Mouse (Mus musculus) heart, embryonic 14.5 days (tissue): ENCODE data around the gene Prdm8. TPM values are rescaled to one million over a fixed set of nuclear protein-coding genes. Genes with fewer than 3 reads are reported as not detected.

Experiments
- ATAC-seq: fragments of 200-750 bp; cut with Nextera tagmentation; 2 replicates; pipeline ENCODE4 v1.8.0; 2017; ENCODE audit warnings: low read depth, moderate TSS enrichment; ENCODE audit not compliant: insufficient number of reproducible peaks, insufficient read depth, low FRiP score
- H3K27ac ChIP-seq, 2 experiments: fragments of 200-500 bp in 1 of 2; fragments of 300-500 bp in 1 of 2; sonication (generic) in 1 of 2; replicated peaks in 1 of 2; 2 replicates each; pipeline ENCODE4 v1.5.1; 2012 to 2014; ENCODE audit warnings: low read depth in 2 of 2, low read length in 2 of 2, control low read depth in 1 of 2, mild to moderate bottlenecking in 1 of 2, mixed read lengths in 1 of 2; ENCODE audit not compliant: control insufficient read depth in 1 of 2, insufficient read depth in 1 of 2
- H3K27me3 ChIP-seq: fragments of 300-500 bp; sonication (generic); 2 replicates; pipeline ENCODE4 v1.6.1; 2014; ENCODE audit warnings: mild to moderate bottlenecking, low read length, control low read depth; ENCODE audit not compliant: control insufficient read depth, insufficient read depth
- H3K36me3 ChIP-seq: fragments of 300-500 bp; sonication (generic); 2 replicates; pipeline ENCODE4 v1.6.1; 2014; ENCODE audit warnings: mild to moderate bottlenecking, control low read depth, low read length, mixed read lengths; ENCODE audit not compliant: control insufficient read depth, insufficient read depth
- H3K4me1 ChIP-seq, 2 experiments: fragments of 200-500 bp in 1 of 2; fragments of 300-500 bp in 1 of 2; sonication (generic) in 1 of 2; 2 replicates each; pipeline ENCODE4 v1.6.1; 2012 to 2014; ENCODE audit warnings: low read length in 2 of 2, control low read depth in 1 of 2, mixed read lengths in 1 of 2; ENCODE audit not compliant: control insufficient read depth in 2 of 2, insufficient read depth in 2 of 2
- H3K4me2 ChIP-seq: fragments of 300-500 bp; sonication (generic); 2 replicates; pipeline ENCODE4 v1.6.1; 2014; ENCODE audit warnings: mild to moderate bottlenecking, low read length
- H3K4me3 ChIP-seq, 2 experiments: fragments of 200-500 bp in 1 of 2; fragments of 300-500 bp in 1 of 2; sonication (generic) in 1 of 2; 2 replicates each; pipeline ENCODE4 v1.5.1; 2012 to 2014; ENCODE audit warnings: low read length in 2 of 2, mild to moderate bottlenecking in 2 of 2, control low read depth in 1 of 2, low read depth in 1 of 2, moderate library complexity in 1 of 2; ENCODE audit not compliant: control insufficient read depth in 1 of 2, insufficient read depth in 1 of 2
- H3K9ac ChIP-seq: fragments of 300-500 bp; sonication (generic); 2 replicates; pipeline ENCODE4 v1.6.1; 2014; ENCODE audit warnings: mild to moderate bottlenecking, low read length
- H3K9me3 ChIP-seq: fragments of 300-500 bp; sonication (generic); 2 replicates; pipeline ENCODE4 v1.6.1; 2016; ENCODE audit warnings: low read length, control low read depth; ENCODE audit not compliant: control insufficient read depth
- WGBS: fragments of 180-500 bp; shearing (Covaris S2); extraction: QIAGEN DNeasy Blood & Tissue Kit; methylation state at CpG from one replicate; pipeline ENCODE4 v1.1.7; 2014; 5-methylcytosine and 5-hydroxymethylcytosine counted together
- polyA plus RNA-seq: library from polyadenylated mRNA; unstranded; fragments of >200 nt; fragmentation: Nextera tagmentation; extraction: Ambion mirVana; gene quantifications from 2 replicates; pipeline ENCODE4 v1.2.1, GENCODE M21; 2014

Prdm8 gene
- polyA plus RNA-seq, 1 experiment from 2014 or later = 0.09 TPM

DNA sequence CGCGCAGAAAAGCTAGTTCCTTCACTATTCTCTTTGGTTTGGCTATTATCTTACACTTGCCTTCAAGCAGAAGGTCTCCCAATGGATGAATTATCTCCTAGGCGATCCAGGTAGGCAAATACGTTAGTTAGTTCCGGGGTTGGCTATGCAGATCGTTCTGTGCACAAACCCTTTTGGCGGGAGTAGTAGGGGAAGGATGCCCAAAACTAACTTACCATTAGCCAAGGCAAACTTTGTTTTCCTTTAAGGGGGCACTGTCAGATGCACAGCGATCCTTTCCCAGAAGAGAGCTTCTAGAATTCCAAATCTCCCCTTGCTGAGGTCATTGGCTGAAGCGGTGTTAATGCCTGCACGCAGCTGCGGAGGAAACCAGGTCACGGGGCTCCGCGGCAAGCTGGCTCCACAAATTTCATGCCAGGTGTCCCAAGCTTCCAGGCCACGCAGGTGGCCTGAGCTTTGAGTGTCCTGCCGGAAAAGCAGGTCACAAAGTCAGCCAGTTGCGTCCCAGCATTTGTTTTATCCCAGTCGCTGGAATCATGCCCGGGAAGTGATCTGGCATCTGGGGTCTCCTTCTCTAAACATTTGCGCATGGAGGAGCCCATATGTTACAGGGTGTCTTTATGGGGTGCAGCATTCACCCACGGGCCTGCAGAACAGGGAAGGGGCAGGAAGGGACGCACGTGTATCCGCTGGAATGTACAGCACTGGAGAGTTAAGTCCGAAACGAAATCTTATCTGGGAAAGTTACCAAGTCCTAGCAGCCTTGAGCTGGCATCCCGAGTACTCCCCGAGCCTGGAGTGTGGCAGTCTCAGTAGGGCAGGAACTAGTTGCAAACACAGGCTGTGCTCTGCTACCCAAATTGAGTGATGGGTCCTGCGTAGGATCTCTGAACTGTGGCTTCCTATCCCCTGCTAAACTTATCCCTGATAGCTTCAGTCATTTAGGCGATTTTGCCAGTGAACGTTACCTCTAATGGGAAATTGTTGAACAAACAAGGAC is 22.5 kb downstream of the Prdm8 start:
- Histone ChIP-seq H3K36me3 (no peaks in the 10 kb centered on the region), H3K4me2 (peak overlapping the region; percentile 58), H3K27ac (no peak overlapping the region), H3K9ac (no peak overlapping the region), H3K27me3 (peaks cover 80% of the 10 kb centered on the region), H3K4me3 (peak overlapping the region; percentile 10 to 17), H3K9me3 (no peaks in the 10 kb centered on the region), H3K4me1 (peaks cover 9 to 17% of the 10 kb centered on the region in 2 experiments; a peak in 3 of 4 replicates)
- 1% methylated on average over 31 of the region's 31 CpGs for WGBS
- ATAC-seq = no peak

DNA sequence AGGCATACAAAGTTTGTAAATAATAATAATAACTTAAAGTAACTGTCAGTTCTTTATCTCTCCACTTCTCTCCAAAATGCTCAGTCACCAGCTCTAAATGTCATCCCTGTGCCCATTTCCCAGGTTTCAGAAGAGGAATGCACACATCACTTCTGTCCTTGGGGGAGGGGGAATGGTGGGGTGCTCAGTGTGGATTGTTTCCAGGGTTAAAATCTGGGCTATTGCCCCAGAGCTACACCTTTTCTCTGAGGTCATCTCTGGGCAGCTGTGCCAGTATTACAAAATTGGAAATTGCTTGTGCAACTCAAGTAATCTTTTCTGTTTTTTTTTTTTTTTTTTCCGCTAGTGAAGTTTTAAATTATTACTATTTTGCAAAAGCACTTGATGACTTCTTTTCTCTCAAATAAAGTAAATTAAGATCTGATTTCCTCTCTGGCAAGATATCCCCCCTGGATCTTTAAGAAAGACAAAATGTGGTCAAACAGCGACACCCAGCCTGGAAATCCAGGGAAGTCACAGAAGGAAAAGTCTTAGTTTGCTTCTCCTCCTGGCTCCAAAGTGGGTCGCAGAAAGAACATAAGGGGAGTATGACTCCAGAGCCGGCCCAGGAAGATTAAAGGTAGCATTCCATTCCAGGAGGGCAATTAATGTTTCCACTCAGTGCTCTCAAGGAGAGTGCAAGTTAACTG is 25.4 kb downstream of the Prdm8 start:
- Histone ChIP-seq H3K4me2 (no peak overlapping the region), H3K36me3 (no peaks in the 10 kb centered on the region), H3K27ac (no peak overlapping the region), H3K9me3 (no peaks in the 10 kb centered on the region), H3K9ac (no peak overlapping the region), H3K27me3 (peaks cover 53% of the 10 kb centered on the region), H3K4me3 (no peak overlapping the region), H3K4me1 (peaks cover 4 to 7% of the 10 kb centered on the region in 2 experiments; a peak in 1 of 4 replicates)
- ATAC-seq = no peak
- 31% methylated on average over 4 of the region's 4 CpGs for WGBS

DNA sequence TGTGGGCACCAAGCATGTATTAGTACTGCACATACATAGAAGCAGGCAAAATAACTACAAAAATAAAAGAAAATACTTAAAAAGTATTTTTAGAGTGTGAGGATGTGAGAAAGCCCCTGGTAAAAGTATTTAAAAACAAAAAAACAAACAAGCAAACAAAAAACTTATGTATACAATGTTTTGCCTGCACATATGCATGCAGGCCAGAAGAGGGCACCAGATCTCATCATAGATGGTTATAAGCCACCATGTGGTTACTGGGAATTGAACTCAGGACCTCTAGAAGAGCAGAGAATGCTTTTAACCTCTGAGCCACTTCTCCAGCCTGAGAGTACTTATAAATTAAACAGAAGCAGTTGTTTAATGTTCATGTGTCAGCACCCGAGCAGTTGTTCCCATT is 28.0 kb downstream of the Prdm8 start:
- H3K9ac ChIP-seq = no peak overlapping the region
- peaks cover 27% of the 10 kb centered on the region for H3K27me3 ChIP-seq
- no peak overlapping the region for H3K4me3 ChIP-seq
- no peaks in the 10 kb centered on the region for H3K9me3 ChIP-seq
- no peaks in the 10 kb centered on the region for H3K36me3 ChIP-seq
- ATAC-seq = no peak
- WGBS = 93% methylated on average over 1 of the region's 1 CpGs
- H3K27ac ChIP-seq = no peak overlapping the region
- H3K4me1 ChIP-seq = no peaks in the 10 kb centered on the region
- no peak overlapping the region for H3K4me2 ChIP-seq

DNA sequence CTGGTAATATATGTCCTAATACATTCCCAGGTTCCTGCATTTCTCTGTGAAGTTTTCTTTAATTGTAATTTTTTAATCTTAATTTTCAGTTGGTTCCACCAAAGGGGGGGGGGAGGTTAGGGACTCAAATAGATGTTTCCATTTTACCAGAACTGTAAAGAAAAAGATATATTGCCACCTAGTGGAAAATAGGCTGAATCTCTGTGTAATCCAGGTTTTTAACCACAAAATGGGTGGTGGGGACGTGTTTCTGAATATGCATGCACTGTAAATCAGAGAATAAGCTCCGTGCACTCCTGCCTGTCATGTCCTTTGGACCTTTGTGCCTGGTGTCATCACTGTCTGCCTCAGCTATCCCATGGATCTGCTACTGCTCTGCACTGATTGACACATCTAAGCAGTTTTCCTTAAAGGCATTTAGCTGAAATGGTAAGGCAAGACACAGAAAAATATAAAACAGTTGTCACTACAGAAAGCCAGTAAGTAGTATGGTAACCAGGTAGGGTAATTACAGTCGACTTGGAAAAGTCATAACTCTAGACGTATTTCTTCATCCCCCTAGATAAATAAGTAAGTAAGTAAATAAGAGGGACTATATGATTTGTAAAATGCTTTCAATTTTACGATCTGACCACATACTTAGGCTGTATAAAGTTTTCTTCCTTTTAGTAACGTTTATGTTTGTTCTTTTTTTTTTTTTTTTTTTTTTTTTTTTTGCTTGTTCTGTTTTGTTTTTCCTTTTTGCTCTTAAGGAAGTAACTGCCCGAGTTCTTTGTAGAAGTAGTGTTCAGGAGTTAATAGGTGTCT is 31.6 kb downstream of the Prdm8 start:
- H3K9ac ChIP-seq = no peak overlapping the region
- WGBS = 50% methylated on average over 7 of the region's 7 CpGs
- peaks cover 6% of the 10 kb centered on the region; the same call in 1 of the 2 replicates for H3K27me3 ChIP-seq
- H3K4me1 ChIP-seq = no peaks in the 10 kb centered on the region
- H3K36me3 ChIP-seq = no peaks in the 10 kb centered on the region
- no peaks in the 10 kb centered on the region for H3K9me3 ChIP-seq
- H3K27ac ChIP-seq = no peak overlapping the region
- no peak overlapping the region for H3K4me2 ChIP-seq
- H3K4me3 ChIP-seq = no peak overlapping the region
- ATAC-seq = no peak

DNA sequence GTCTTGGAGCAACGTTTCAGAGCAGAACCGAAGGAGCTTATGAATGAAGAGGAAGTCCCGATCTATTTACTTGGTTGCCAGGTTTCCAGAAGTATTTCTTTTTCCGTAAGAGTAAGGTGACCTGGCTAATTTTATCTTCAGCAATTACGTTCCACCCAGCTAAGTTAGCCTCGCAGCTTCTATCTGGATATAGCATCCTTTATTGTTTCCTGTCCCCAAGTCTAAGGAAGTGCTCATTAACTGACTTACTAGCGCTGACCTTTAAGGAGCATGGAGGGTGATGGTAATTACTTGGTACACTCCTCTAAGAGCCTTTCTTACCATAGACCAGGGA is 32.2 kb downstream of the Prdm8 start:
- no peak for ATAC-seq
- no peaks in the 10 kb centered on the region for H3K4me1 ChIP-seq
- no peaks in the 10 kb centered on the region for H3K36me3 ChIP-seq
- no peak overlapping the region for H3K4me2 ChIP-seq
- H3K27me3 ChIP-seq = peaks cover under 1% of the 10 kb centered on the region; the same call in 1 of the 2 replicates
- H3K4me3 ChIP-seq = no peak overlapping the region
- no peaks in the 10 kb centered on the region for H3K9me3 ChIP-seq
- WGBS = 35% methylated on average over 7 of the region's 7 CpGs
- H3K27ac ChIP-seq = no peak overlapping the region
- no peak overlapping the region for H3K9ac ChIP-seq

DNA sequence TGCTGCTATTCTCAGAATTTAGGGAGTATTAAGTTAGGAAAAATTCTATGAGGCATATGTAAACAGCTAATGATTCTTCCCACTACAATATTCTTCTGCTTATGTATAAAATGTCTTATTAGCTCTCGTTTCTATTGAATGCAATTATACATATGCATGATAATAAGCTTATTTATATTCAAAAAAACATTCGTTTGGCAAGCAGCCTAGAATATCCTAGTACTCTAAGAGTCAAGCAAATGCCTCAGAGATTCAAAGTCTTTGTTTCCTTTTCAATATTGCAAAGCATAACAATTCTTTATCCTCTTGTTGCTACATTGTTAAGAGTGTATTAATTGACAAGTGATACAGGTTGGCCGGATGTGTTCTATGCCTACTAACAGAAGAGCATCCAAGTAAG is 34.6 kb downstream of the Prdm8 start:
- Histone ChIP-seq H3K4me3 (no peak overlapping the region), H3K9me3 (no peaks in the 10 kb centered on the region), H3K36me3 (no peaks in the 10 kb centered on the region), H3K27ac (no peak overlapping the region), H3K27me3 (no peaks in the 10 kb centered on the region), H3K4me2 (no peak overlapping the region), H3K9ac (no peak overlapping the region), H3K4me1 (no peaks in the 10 kb centered on the region)
- ATAC-seq = no peak
- 72% methylated on average over 3 of the region's 3 CpGs for WGBS

DNA sequence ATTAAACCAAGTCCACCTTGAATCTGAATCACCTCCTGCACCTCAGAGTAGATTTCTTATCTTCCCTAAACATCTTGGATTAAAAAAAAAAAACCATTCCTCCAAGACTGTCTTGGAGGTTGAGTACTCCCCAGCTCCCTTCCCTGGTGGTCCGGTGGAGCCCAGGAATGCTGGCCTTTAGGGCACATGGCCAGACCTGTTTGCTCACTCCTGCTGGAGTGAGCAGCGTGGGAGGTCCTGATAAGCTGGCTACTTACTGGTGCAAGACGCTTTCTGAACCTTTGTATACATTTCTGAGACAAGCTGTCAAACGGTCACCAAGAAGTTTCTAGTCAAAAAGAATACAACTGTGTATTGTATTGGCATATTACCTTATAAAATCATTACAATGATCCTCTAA is 36.0 kb downstream of the Prdm8 start:
- Histone ChIP-seq H3K27me3 (no peaks in the 10 kb centered on the region), H3K36me3 (no peaks in the 10 kb centered on the region), H3K9ac (no peak overlapping the region), H3K9me3 (no peaks in the 10 kb centered on the region), H3K4me2 (no peak overlapping the region), H3K4me3 (no peak overlapping the region), H3K4me1 (no peaks in the 10 kb centered on the region), H3K27ac (no peak overlapping the region)
- no peak for ATAC-seq
- WGBS = 31% methylated on average over 4 of the region's 4 CpGs
